Mouse (Mus musculus): ENCODE data around the gene Ptprn2.

Gene Ptprn2

DNA sequence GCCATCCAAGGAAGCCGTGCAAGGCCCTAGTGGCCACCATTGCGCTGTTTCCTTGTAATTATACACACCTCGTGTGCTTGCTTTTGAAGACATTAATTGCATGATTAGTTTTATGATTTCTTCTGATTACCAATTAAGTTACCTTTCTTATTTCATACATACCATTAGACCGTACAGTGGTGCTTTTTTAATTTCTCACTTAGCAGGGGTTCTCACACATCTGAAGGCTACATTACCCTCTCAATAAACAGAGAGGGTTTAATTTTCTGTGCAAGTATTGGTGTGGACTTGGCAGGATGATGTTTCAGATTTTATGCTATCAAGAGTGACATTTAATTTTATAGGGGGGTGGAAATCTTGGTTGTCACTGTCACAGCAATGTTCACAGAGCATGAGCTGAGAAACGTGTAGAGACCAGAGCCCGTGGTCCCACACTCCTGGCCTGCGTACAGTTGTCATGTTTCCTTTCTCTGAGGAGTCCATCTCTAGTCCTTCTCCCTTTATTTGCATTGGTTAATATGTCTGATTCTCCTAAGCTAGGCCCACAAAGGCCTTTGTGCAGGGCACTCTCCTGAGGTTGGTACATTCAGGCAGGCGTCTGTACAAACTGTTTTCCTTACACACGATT, 567.8 kb downstream of the Ptprn2 start:
- DNase-seq (ENCODE audit: low read depth, low spot score): no peak

DNA sequence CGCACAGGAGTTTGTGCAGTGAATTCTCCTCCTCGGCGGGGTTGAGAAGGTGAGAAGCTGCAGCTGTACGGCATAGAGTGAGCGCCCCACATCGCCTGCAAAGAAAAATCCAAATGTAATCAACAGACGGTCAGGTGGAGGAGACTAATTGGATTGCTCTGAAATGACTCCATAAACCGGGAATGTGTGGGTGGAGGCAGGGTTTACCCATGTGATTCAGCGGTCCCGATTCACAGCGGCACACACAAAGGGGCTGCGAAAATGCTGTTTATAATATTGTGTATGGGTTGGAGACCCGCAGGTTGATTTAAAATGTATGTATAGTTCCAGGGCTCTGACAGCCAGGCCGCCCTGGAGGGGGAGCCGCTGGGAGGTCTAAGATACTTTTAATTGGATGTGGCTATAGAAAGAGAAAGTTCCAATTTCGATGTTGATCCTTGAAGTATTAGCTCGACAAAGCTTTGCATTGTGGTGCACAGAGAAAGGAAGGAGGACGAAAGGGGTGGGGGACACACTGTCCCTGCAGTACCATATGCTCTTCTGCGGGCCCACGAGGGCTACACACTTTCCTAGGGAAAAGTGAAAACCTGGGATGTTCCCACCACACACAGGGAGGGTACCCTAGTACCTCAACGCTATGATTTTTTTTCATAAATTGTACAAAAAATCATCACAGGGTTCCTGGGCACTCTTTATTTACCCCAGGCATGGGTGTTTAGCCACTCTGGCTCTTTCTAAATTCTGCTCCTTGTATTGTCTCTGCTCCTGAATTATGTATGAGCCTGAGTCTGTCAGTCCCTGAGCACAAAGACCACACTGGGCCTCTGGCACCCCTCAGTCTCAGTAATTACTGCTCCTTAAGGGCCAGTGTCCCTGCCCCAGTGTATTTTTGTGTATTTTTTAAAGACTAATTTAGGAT, 568.6 kb downstream of the Ptprn2 start:
- no peak for DNase-seq (ENCODE audit: low read depth, low spot score)

DNA sequence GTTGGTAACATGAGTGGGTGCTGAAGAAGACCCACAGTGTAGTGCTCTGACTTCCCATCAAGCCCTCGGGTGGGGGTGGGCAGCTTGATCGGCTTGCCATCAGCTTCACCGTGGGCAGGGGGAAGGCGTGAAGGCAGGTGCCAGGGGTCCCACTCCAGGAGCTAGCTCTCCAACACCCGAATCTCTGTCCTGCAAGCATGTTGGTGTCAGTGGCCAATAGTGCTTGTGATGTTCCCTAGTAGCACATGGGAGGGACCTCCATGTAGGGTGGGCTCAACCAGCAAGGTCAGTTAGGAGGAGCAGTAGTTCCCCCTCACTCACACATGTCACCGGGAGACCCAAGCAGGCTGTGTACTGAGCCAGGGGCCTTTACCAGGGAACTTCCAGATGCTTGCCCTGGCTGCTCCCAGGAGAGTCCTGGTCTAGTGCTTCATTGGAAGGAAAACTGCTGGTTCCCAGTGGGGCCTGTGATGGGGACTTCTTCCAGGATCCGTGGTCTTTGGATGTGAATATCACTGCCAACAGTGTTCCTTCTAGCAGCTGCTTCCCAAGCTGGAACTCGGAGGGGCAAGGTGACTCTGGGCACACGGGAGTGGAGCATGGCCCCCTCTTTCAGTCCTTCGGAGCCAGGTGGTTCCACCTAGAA, 569.5 kb downstream of the Ptprn2 start:
- no peak for DNase-seq (ENCODE audit: low read depth, low spot score)

DNA sequence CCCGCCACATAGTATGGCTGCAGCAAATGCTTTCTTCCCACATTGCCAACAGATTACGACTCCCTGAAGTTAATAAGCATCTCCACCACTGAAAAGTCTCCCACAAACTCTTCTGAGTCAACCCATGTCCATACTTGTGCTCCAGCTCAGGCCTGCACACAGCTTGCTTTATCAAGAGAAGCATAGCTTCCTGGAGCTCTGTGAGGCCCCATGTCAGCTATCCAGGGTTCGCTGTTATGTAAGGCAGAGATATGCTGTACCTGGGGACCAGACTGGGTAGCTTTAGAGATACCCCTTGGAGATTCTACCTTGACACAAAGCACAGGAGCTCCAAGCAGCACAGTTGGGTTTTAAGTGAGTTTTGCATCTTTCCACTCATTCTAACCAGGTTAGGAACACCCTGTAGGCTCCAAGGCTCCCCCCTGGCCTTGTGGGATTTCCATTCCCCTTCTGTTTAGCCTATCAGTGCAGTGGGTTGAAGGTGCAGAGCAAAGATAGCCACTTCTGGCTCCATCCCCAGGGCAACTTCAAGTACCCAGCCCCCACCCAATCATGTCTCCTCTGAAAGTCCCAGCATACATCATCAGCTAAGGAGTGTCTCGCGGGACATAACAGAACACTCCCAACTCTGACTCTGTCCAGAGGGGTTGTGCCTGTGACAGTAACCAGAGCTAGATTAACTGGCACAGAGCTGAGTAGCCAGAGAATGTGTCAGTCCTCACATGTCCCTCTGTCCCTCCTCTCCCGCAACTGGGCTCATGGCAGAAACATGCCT, 572.9 kb downstream of the Ptprn2 start:
- no peak for DNase-seq (ENCODE audit: low read depth, low spot score)

DNA sequence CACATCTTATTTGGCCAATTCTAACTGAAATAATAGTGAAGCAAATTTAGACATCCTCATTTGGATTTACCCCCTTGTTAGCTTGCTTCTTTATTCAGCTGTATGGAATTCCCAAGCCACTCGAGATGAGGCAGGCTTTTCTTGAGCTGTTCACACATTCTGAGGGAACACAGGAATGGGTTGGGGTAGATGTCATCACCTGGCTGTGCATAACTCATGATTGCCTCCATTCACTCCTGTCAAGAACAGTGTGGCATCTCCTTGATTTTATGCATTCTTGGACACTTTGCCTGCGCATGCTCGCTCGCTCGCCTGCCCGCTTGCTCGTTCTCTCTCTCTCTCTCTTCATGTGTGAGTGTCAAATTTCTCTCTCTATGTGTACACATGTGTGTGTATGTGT, 573.5 kb downstream of the Ptprn2 start:
- DNase-seq (ENCODE audit: low read depth, low spot score): no peak

DNA sequence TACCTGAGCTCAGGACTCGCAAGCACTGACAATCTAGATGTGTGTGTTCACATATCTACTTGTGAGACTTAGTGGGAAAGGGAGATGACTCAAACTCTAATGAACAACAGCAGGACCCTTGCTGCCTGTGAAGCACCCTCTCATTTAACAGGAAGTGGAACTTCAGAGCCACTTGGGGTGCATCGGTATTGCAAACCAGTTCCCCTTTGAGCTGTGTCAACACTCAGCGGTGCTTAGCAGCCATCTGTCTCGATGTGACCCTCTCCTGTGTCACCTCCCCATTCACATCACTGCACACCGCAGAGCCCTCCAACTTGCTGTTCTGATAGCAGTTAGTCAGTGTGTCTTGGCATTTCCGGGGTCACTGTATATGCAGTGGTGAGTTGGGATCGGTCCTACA, 592.1 kb downstream of the Ptprn2 start:
- no peak for DNase-seq (ENCODE audit: low read depth, low spot score)

DNA sequence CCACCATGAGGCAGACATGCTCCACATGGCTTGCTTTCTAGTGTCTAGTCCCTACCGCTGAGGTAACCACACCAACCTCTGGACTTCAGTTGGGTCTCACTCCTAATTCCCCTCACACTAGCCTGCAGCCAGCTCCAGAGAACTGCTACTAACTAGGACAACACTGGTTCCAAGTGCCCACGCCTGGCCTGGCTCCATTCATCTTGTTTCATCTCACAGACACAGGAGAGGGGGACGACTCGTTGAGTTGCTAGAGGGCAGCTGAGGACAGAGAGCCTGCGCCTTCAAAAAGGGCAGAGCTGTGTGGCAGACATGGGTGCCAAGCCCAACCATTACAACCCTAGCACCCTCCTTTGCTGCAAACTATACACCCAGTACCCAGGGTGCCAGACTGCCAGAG, 593.4 kb downstream of the Ptprn2 start:
- DNase-seq (ENCODE audit: low read depth, low spot score): no peak

DNA sequence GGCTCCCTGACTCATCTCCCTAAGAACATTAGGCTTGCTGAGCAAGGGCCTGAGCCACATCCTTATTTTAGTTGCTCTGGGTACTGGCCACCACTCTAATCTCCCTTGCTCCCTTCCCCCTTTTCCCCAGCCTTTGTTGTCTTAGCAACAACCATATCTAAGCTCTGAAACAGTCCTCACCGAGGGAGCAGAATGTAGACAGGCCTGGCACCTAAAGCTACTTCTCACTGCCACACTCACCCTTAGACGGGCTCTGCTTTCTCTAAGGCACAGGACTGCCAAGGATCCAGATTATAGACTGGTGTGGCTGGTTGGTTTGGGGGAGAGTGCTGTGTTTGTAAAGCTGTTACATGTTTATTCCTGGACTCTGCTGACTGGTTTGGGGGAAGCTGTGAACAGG, 594.2 kb downstream of the Ptprn2 start:
- DNase-seq (ENCODE audit: low read depth, low spot score): no peak

DNA sequence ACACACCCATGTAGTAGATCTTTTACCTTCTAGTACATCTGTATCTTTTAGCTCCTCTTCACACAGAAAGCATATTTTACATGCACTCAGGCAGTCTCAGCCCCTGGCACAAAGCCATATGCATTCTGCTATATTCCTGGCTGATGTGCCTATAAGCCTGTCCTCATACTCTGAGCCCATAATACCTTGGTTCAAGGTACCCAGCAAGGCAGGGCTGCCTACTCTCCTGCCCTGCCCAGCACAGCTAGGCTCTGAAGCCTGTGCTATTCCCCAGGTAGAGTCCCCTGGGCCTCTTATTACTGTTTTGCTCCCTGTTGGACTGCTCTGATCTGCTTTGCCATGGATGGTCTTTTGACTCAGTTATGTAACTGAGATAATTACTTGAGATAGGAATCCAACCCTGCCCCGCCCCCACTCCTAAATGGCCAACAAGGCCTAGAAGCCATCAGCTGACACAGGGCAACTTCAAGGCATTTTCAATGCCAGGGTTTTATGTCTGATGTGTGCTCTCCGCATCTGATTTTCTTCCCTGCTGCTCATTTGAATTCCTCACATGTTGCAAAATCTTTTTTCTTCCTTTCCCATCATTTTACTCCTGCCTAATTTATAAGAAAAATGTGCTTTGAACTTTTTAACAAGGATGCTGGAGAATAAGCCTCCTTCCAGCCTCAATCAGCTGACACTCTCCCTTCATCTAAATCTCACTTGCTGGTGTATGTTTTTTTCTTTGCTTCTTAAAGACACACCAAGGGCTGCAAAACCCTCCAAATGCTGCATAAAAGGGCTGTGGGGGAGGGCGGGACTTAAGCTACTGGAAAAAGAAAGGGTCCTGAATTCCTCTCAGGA, 598.6 kb downstream of the Ptprn2 start:
- DNase-seq (ENCODE audit: low read depth, low spot score): no peak

DNA sequence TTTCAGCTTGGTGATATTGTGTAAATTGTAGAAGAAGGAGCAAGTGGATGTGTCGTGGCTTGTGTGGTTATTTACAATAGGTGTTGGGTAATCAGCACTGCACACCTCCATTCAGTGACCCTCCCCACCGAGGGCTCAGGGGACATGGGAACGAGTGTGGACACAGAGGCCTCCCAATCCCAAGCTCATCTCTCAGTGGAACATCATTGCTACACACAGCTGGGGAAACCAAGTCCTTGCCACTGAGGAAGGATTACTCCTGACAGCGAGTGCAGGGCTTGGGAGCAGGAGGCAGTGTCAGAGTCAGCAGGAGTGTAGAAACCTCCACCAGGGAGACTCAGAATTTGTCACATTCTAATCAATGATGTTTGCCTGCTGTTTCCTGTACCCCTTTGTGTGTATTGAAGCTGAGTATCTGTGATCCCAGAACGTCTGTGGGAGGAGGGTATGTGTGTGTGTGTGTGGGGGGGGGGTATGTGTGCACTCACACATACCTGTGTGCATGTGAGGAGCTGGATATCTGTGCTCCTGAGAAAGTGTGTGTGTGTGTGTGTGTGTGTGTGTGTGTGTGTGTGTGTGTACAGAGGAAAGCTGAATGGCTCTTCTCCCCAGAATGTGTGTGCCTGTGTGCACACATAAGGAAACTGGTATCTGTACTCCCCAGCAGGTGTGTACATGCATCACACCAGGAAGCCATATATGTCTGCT, 599.3 kb downstream of the Ptprn2 start:
- no peak for DNase-seq (ENCODE audit: low read depth, low spot score)

DNA sequence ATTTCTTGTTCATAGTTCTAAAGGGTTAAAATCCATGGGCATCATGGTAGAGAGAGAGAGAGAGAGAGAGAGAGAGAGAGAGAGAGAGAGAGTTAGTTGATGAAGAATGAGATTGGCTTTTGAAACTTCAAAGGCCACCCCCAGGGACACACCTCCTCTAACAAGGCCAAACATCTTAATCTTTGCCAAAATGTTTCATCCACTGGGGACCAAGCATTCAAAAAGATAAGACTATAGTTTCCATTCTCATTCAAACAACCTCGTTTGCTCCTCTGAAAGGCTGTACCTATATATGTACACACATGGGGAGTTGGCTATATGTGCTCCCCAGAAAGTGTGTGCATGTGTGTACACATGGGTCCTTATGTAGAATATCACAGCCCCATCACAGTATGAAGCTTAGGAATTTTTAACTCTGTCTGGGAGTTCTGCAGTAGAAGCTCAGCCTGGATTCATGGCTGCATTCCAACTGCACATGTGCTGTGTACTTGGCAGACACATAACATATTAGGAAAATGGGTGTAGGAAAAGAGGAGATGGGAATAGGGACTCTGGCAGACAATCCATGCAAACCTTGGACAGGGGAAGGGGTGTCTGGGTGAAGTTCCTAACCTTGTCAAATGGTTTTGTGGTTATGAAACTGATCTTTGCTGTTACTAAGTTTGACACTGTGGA, 600.3 kb downstream of the Ptprn2 start:
- no peak for DNase-seq (ENCODE audit: low read depth, low spot score)

DNA sequence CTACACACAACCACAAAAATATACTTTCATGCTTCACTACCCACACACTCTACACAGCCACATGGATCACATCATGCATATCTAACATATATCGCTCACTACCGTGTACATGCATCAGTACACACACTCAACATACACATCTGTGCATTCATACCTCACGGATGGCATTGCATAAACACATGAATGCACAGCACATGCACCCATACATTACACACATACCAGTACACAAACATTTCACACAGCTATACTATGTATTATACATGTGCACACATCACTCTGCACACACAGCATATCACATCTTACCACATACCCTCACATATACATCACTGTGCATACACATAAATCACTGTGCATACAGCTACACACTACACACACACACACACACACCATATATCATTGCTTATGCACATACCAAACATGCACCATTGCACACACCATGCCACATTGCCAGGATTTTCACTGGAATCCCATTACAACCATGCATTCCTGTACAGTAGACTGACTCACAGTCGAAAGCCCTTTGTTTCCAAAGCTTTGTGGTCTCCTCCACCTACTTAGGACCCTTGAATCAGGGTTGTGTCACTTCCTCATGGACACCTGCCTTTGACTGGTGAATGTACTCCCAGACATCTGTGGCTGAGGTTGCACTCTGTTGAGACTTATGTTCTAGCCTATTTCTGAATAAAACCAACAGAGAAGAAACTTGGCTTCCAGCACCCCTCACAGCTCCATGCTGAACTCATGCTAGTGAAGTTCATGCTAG, 607.0 kb downstream of the Ptprn2 start:
- no peak for DNase-seq (ENCODE audit: low read depth, low spot score)

DNA sequence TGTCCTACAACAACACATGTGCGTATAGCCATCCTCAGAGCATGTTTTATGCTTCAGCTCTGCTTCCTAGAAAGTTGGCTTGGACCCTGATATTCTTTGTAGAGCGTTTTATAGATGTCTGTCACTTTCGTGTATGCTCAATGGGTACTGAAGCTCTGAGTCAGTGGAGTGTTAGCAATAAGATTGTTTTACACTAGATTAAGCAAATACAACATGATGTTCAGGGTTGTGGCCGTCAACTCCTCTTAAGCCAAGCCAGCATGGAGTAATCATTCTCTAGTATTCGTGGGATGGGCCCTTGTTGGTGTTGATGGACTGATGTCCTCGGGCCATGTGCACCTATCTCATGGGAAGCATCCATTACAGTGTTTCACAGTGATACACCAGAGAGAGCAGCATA, 610.4 kb downstream of the Ptprn2 start:
- DNase-seq (ENCODE audit: low read depth, low spot score): no peak

DNA sequence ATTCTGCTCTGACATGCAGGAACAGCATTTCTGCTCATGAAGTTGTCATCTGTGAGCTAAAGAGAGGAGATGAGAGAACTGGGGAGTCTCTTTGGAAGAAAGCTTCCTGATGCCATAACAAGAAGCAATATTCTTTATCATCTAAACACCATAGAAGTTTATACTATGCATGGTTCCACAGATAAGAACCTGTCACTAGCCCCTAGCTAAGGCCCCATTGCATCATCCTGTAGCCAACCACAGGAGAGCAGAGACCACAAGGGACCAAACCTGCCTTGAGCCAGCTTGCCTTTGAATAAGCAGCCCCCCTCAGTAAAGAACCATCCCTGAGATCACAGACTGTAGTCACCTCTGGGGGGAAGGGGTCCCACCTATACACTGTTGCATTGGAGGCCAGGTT, 612.8 kb downstream of the Ptprn2 start:
- DNase-seq (ENCODE audit: low read depth, low spot score): no peak

DNA sequence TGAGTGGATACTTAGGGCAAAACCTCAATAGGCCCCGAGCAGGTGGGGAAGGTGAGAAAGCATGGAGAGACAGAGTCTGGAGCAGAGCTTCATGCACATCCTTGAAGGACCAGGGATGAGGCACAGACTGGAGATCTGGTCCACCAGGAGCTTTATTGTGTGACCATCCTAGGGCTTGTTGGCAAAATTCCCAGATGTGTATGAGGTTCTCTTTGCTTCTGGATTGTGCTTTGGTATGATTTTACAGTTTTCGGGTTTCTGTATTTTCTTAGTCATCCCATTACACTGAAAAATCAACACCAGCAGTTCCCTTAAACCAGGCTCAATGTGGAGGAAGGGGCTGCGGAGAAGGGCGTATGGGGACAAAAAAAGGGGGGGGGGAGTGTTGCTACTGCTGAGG, 621.2 kb downstream of the Ptprn2 start:
- DNase-seq (ENCODE audit: low read depth, low spot score): no peak

DNA sequence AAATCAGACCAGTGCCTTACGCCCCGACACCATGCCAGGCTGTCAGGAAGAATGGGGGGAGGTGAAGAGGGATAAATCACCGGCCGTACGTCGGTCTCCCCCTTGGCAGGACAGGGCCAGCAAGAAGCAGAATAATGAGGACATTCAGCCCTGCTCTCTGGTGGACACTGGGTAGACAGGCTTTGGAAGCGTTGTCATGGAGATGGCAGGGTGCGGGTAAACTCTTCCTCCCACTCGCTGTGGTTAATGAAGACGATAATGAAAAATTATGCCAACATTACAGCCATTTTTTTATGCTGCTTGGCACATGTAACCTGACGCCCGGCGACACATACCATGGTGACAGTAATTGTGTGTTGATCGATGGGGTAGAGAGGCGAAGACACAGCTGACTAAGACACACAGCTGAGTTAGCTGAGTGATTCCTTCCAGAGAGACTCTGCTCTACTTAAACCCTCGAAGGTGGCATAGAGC, 621.7 kb downstream of the Ptprn2 start:
- no peak for DNase-seq (ENCODE audit: low read depth, low spot score)

DNA sequence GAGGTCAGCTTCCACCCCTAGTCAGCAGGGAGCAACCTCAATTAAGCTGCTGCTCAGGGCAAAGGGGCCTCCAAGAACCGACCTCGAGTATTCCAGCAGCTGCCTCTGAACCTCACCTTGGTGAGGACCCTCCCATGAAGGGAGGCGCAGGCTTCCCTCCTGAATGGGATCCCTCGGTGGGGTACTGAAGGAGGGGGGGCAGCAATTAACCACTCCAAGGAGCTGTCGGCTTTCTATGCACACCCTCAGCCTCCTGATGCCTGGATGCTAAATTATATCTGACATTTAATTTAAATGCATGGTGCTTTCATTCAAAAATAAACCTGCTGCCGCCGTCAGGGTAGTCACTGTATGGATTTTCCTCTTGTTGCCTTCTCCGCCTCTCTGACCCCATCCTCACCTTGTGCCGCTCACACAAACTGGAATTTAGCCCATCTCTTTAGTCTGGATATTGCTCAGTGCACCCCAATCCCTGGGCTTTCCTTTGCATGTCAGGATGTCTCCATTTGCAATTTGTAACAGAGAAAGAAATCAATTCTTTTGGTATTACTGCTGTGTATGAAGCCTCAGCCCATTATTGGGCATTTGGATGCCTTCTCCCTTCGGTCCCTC, 629.8 kb downstream of the Ptprn2 start:
- DNase-seq (ENCODE audit: low read depth, low spot score): no peak

DNA sequence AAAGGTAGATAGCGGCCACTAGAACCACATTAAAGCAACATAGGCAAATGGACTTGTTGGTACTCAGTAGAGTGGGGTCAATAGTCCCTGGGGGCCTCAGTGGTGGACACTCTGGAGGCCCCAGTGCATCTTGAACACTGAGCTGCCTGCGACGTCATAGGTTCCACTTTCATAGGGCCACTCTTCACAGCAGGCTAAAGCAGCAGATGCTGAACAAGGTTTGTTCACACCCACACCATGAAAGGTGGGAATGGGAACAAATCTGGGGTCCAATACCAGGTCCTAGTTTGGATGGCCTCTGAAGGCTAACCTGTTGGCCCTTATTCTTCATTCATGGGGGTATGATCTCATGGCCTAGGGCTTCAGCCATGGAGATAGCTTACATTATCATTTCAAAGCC, 641.6 kb downstream of the Ptprn2 start:
- DNase-seq (ENCODE audit: low read depth, low spot score): no peak

DNA sequence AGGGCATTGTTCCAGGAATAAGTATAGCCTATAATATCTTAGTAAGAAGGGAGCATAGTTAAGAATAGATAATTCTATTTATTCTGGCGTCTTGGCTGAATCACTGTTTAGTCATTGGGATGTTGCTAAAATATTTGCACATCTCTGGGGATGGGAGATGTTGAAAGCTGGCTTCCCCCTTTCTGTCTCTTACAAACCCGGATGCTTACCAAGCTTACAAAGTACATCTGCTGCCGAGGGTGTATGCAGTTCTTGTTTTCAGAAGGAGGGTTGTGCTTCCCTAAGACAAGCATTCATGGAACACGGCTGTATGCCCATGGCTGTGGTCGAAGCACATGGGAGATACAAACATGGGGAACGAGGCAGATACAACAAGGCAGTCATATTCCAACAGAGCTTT, 642.0 kb downstream of the Ptprn2 start:
- no peak for DNase-seq (ENCODE audit: low read depth, low spot score)
